Mouse (Mus musculus) CH12.LX (cell line): ENCODE measurements around the gene Map7d1.

Experiments used
- CTCF ChIP-seq, 2 experiments: IDR thresholded peaks in 1 of 2; conservative IDR thresholded peaks in 1 of 2; 2 replicates each; pipeline ENCODE4 v1.5.1; 2011 to 2012; ENCODE audit warnings: low read depth in 2 of 2, low read length in 2 of 2, improper control_type of control experiment in 1 of 2, inconsistent platforms in 1 of 2, mild to moderate bottlenecking in 1 of 2, moderate library complexity in 1 of 2
- MAX ChIP-seq: IDR thresholded peaks from 2 replicates; pipeline ENCODE4 v1.6.1; 2011; ENCODE audit warnings: low read length, improper control_type of control experiment
- MXI1 ChIP-seq: IDR thresholded peaks from 2 replicates; pipeline ENCODE4 v1.6.1; 2011; ENCODE audit warnings: mild to moderate bottlenecking, low read depth, low read length, improper control_type of control experiment
- NELFE ChIP-seq: IDR thresholded peaks from 2 replicates; pipeline ENCODE4 v1.6.1; 2011; ENCODE audit warnings: low read depth, low read length, improper control_type of control experiment
- POLR2A ChIP-seq: IDR thresholded peaks from 2 replicates; pipeline ENCODE4 v1.6.1; 2011; ENCODE audit warnings: low read depth, mild to moderate bottlenecking, improper control_type of control experiment, low read length

DNA sequence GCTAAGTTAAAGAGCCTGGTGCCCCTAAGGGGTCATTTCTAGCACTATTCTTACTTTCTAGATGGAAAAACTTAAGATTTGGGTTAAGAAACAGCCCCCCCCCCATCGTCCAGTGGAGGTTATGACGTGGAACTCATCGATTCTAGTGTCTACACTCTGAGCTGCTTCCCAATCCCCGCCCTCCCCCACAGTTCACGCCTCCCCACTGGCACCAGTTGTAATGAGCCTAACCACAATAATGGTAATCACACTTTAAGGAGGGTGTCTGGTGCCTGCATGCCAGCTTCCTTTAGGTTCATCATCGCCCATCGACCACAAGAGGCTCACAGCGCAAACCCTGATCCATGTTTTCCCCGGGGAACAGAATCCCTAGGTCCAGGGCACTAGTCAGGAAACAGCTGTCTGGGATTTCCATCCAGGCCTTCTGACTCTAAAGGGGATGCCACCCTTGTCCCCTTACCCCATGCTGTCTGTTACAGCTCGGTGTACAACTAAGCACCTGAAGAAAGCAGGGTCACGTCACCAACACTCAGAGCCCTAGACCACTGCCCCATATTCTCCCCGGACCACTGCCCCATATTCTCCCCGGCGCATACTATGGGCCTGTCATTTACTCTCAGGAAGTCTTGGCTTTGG is 2.4 kb downstream of the Map7d1 start:
- TF ChIP-seq NELFE, result no peak
- TF ChIP-seq POLR2A, result no peak
- TF ChIP-seq MXI1, result no peak
- TF ChIP-seq CTCF (conservative IDR thresholded peaks at IDR 0.05 in 1 of 2, IDR thresholded peaks at IDR 0.05 in 1 of 2; ENCODE audit: low read depth in 2 of 2, low read length in 2 of 2), result no peak
- no peak for TF ChIP-seq MAX
